Mouse (Mus musculus): Measurements from ENCODE around the gene Clrn3. TPM values are rescaled to one million over a fixed set of nuclear protein-coding genes. Genes with fewer than 3 reads are reported as not detected.

Gene Clrn3
- polyA plus RNA-seq, 1 experiment from 2014 or later, result not detected

GRCm38 (mm10) chr7:135529068-135529467 is 614 bp upstream of the Clrn3 start:
- no peak overlapping the region for H3K4me3 ChIP-seq (replicated peaks)
- H3K9ac ChIP-seq (replicated peaks), result no peak overlapping the region
- no peak overlapping the region for H3K4me2 ChIP-seq (replicated peaks)
- WGBS, result 94% methylated on average over 2 of the region's 2 CpGs
- no peaks in the 10 kb centered on the region for H3K9me3 ChIP-seq
- no peaks in the 10 kb centered on the region for H3K27me3 ChIP-seq
- no peaks in the 10 kb centered on the region for H3K4me1 ChIP-seq (replicated peaks)
- no peak overlapping the region for H3K27ac ChIP-seq
- ATAC-seq, result no peak
- no peaks in the 10 kb centered on the region for H3K36me3 ChIP-seq

DNA sequence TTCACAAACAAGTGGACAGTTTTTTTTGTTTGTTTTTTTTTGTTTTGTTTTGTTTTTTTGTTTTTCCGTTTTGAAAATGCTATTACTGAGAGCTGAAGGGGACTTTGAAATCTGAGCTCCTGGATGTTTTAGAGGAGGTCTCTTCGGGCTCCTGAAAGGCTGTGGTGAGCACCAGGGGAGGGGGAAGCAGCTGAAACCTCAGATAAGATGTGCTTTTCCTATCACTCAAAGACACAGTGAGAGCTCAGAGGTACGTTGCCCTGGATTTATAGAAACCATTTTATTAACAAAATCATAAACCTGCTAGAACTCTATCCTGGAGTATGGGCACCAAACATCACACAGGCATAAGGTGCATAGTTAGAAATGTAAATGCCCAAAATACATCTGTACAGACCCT is 1.3 kb downstream of the Clrn3 start:
- H3K36me3 ChIP-seq, result no peaks in the 10 kb centered on the region
- no peaks in the 10 kb centered on the region for H3K9me3 ChIP-seq
- no peaks in the 10 kb centered on the region for H3K27me3 ChIP-seq
- 74% methylated on average over 3 of the region's 3 CpGs for WGBS
- no peaks in the 10 kb centered on the region for H3K4me1 ChIP-seq (replicated peaks)
- no peak for ATAC-seq
- H3K4me2 ChIP-seq (replicated peaks), result no peak overlapping the region
- no peak overlapping the region for H3K9ac ChIP-seq (replicated peaks)
- no peak overlapping the region for H3K27ac ChIP-seq
- no peak overlapping the region for H3K4me3 ChIP-seq (replicated peaks)

GRCm38 (mm10) chr7:135526574-135527152 is 1.8 kb downstream of the Clrn3 start:
- no peaks in the 10 kb centered on the region for H3K9me3 ChIP-seq
- H3K4me2 ChIP-seq (replicated peaks), result no peak overlapping the region
- H3K4me1 ChIP-seq (replicated peaks), result no peaks in the 10 kb centered on the region
- H3K27me3 ChIP-seq, result no peaks in the 10 kb centered on the region
- 85% methylated on average over 3 of the region's 3 CpGs for whole genome bisulfite sequencing
- H3K4me3 ChIP-seq (replicated peaks), result no peak overlapping the region
- no peak overlapping the region for H3K27ac ChIP-seq
- no peak overlapping the region for H3K9ac ChIP-seq (replicated peaks)
- no peaks in the 10 kb centered on the region for H3K36me3 ChIP-seq
- ATAC-seq, result no peak

GRCm38 (mm10) chr7:135524424-135524967 is 4.0 kb downstream of the Clrn3 start:
- Histone ChIP-seq H3K27me3 (no peaks in the 10 kb centered on the region), H3K36me3 (no peaks in the 10 kb centered on the region), H3K4me2 (replicated peaks) (no peak overlapping the region), H3K9me3 (no peaks in the 10 kb centered on the region), H3K4me1 (replicated peaks) (no peaks in the 10 kb centered on the region), H3K9ac (replicated peaks) (no peak overlapping the region), H3K27ac (no peak overlapping the region), H3K4me3 (replicated peaks) (no peak overlapping the region)
- WGBS, result 86% methylated on average over 6 of the region's 6 CpGs
- ATAC-seq, result no peak

DNA sequence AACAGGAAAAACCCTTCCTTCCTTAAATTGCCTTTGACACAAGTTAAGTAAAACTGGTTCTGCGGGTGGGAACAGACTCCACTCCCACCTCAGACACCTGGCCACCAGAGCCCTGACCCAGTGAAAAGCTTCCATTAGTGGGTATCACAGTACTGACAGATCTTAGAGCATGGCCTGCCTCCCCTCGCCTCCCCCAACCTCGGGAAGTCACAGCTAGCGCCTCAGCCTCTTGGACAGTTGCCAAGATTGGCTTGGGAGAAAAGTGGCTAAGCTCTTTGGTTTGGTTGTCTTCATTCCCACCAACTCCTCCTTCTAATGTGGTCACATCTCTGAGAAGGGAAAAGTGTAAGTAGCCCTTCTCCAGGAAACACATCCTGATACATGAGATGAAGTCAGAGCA is 4.5 kb downstream of the Clrn3 start:
- Histone ChIP-seq H3K4me1 (replicated peaks) (no peaks in the 10 kb centered on the region), H3K36me3 (no peaks in the 10 kb centered on the region), H3K4me2 (replicated peaks) (no peak overlapping the region), H3K9ac (replicated peaks) (no peak overlapping the region), H3K27ac (no peak overlapping the region), H3K4me3 (replicated peaks) (no peak overlapping the region), H3K9me3 (no peaks in the 10 kb centered on the region), H3K27me3 (no peaks in the 10 kb centered on the region)
- no peak for ATAC-seq
- 67% methylated on average over 4 of the region's 4 CpGs for WGBS

GRCm38 (mm10) chr7:135521755-135522512 is 6.5 kb downstream of the Clrn3 start:
- Histone ChIP-seq H3K27ac (no peak overlapping the region), H3K9me3 (no peaks in the 10 kb centered on the region), H3K27me3 (no peaks in the 10 kb centered on the region), H3K36me3 (no peaks in the 10 kb centered on the region), H3K4me2 (replicated peaks) (no peak overlapping the region), H3K4me1 (replicated peaks) (no peaks in the 10 kb centered on the region), H3K9ac (replicated peaks) (no peak overlapping the region), H3K4me3 (replicated peaks) (no peak overlapping the region)
- ATAC-seq, result no peak
- 54% methylated on average over 15 of the region's 15 CpGs for WGBS

GRCm38 (mm10) chr7:135520241-135520640 is 8.2 kb downstream of the Clrn3 start:
- no peak overlapping the region for H3K4me2 ChIP-seq (replicated peaks)
- H3K9me3 ChIP-seq, result no peaks in the 10 kb centered on the region
- no peak overlapping the region for H3K4me3 ChIP-seq (replicated peaks)
- H3K36me3 ChIP-seq, result no peaks in the 10 kb centered on the region
- H3K27me3 ChIP-seq, result no peaks in the 10 kb centered on the region
- H3K27ac ChIP-seq, result no peak overlapping the region
- H3K4me1 ChIP-seq (replicated peaks), result no peaks in the 10 kb centered on the region
- no peak for ATAC-seq
- 86% methylated on average over 5 of the region's 5 CpGs for WGBS
- H3K9ac ChIP-seq (replicated peaks), result no peak overlapping the region

DNA sequence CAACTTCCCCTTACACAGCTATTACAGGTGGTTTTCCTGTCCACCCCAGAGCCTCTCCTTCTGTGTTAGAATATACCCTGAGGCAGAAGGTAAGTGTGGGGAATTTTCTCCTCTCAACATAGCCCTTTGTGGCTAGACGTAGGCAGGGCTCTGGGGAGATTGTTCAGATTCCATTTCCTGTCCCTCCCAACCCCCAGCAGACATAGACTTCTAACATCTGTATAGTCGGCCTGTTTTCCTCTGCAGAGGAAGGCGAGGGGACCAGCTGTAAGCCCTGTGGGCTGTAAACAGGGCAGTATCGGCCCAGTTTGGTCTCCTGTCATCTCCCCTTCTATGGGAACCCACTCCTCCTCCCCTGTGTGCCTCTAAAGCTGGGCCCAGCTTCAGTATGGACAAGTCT is 11.3 kb downstream of the Clrn3 start:
- H3K27me3 ChIP-seq, result no peaks in the 10 kb centered on the region
- no peak overlapping the region for H3K4me3 ChIP-seq (replicated peaks)
- ATAC-seq, result no peak
- H3K4me1 ChIP-seq (replicated peaks), result no peaks in the 10 kb centered on the region
- H3K9ac ChIP-seq (replicated peaks), result no peak overlapping the region
- no peaks in the 10 kb centered on the region for H3K9me3 ChIP-seq
- no peak overlapping the region for H3K27ac ChIP-seq
- 80% methylated on average over 4 of the region's 4 CpGs for WGBS
- no peaks in the 10 kb centered on the region for H3K36me3 ChIP-seq
- H3K4me2 ChIP-seq (replicated peaks), result no peak overlapping the region

- WGBS, result 84% methylated on average over 3 of the region's 3 CpGs
- no peak for ATAC-seq
- H3K4me1 ChIP-seq (replicated peaks), result no peaks in the 10 kb centered on the region; the same call in 1 of the 2 replicates
- H3K9me3 ChIP-seq, result no peaks in the 10 kb centered on the region
- no peaks in the 10 kb centered on the region for H3K36me3 ChIP-seq
- no peaks in the 10 kb centered on the region for H3K27me3 ChIP-seq
- H3K27ac ChIP-seq, result no peak overlapping the region
- H3K4me3 ChIP-seq (replicated peaks), result no peak overlapping the region
- H3K4me2 ChIP-seq (replicated peaks), result no peak overlapping the region
- no peak overlapping the region for H3K9ac ChIP-seq (replicated peaks)
Measured at GRCm38 (mm10) chr7:135511723-135512122, 16.7 kb downstream of the Clrn3 start.

GRCm38 (mm10) chr7:135510431-135510830 is 18.0 kb downstream of the Clrn3 start:
- Histone ChIP-seq H3K36me3 (no peaks in the 10 kb centered on the region), H3K4me3 (replicated peaks) (no peak overlapping the region), H3K4me1 (replicated peaks) (no peaks in the 10 kb centered on the region; the same call in 1 of the 2 replicates), H3K9ac (replicated peaks) (no peak overlapping the region), H3K9me3 (no peaks in the 10 kb centered on the region), H3K27ac (no peak overlapping the region), H3K4me2 (replicated peaks) (no peak overlapping the region), H3K27me3 (no peaks in the 10 kb centered on the region)
- 88% methylated on average over 5 of the region's 5 CpGs for WGBS
- no peak for ATAC-seq

- H3K4me1 ChIP-seq (replicated peaks), result no peaks in the 10 kb centered on the region; the same call in 1 of the 2 replicates
- WGBS, result 93% methylated on average over 3 of the region's 3 CpGs
- H3K4me3 ChIP-seq (replicated peaks), result no peak overlapping the region
- no peaks in the 10 kb centered on the region for H3K36me3 ChIP-seq
- H3K9ac ChIP-seq (replicated peaks), result no peak overlapping the region
- no peak overlapping the region for H3K4me2 ChIP-seq (replicated peaks)
- H3K27me3 ChIP-seq, result no peaks in the 10 kb centered on the region
- H3K27ac ChIP-seq, result no peak overlapping the region
- ATAC-seq, result no peak
- no peaks in the 10 kb centered on the region for H3K9me3 ChIP-seq
Measured at GRCm38 (mm10) chr7:135509272-135509671, 19.2 kb downstream of the Clrn3 start.

DNA sequence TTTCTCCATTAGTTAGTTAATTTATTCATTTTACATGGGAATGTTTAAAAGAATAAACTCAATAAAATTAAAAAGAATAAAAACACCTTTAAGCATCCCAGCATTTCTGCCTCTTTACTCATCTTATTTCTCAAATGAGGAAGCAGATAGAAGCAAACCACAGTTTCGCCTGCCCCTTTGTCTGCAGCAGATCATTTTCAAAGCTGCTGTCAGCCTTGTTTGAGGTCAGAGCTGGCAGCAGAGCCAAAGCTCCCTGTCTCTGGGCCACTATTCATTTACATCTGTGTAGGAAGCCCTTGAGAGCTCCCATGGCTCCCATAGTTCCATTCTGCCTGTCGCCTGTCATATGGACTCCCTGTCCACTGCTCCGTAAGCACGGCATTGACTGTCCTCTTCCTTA is 19.9 kb downstream of the Clrn3 start:
- Histone ChIP-seq H3K27ac (no peak overlapping the region), H3K9ac (replicated peaks) (no peak overlapping the region), H3K9me3 (no peaks in the 10 kb centered on the region), H3K4me1 (replicated peaks) (no peaks in the 10 kb centered on the region; the same call in 1 of the 2 replicates), H3K36me3 (no peaks in the 10 kb centered on the region), H3K4me3 (replicated peaks) (no peak overlapping the region), H3K27me3 (no peaks in the 10 kb centered on the region), H3K4me2 (replicated peaks) (no peak overlapping the region)
- 73% methylated on average over 4 of the region's 4 CpGs for WGBS
- no peak for ATAC-seq

Data from midbrain, embryonic 13.5 days (tissue).